ENCODE assay signal across 10 mouse cellular contexts in the genomic region with DNA sequence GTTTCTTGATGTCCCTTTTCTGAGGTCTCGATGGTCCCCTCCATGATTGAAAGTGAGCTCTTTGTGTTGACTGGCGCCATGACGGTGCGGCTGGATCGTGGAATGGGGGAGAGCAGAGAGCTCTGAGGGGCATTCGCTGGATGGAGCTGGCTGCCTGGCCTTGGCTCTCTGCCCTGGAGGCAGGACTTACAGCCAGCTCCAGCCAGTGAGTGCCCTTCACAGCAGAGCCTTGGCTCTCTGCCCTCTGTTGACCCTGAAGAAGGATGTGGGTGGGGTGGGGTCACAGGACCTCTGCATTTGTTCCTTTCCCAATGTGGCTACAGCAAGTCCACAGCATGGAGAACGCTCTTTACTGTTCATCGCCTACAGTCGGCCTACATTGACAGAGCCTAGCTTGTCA. TPM values are rescaled to one million over a fixed set of nuclear protein-coding genes. Genes with fewer than 3 reads are reported as not detected.
DNase-seq lines count a peak whose midpoint lies in the region; ATAC-seq and TF ChIP-seq lines count a peak whose summit lies in the region.
"Had no signal": no experiment of that assay in that cellular context is flagged by ENCODE, and none has a peak within 500 bp of the region (broad histone marks: within the 10 kb centered on the region; RNA-seq: fewer than 3 reads in every experiment).

No protein-coding gene starts in this region.

- no peak overlapping the region for H3K4me2 ChIP-seq in kidney, embryonic 15.5 days
- H3K4me2 ChIP-seq in liver, embryonic 16.5 days (ENCODE audit: low read depth, low read length): no peak overlapping the region
- no peak overlapping the region for H3K4me2 ChIP-seq in forebrain, embryonic 16.5 days (ENCODE audit: low read length)
- H3K4me2 ChIP-seq in midbrain, embryonic 16.5 days (ENCODE audit: low read length): no peak overlapping the region
- H3K4me2 ChIP-seq: embryonic facial prominence, embryonic 15.5 days had no signal

- ATAC-seq in kidney, embryonic 15.5 days (replicated peaks; ENCODE audit: low FRiP score): no peak
- peak; percentile 39 for ATAC-seq in liver, embryonic 16.5 days (ENCODE audit: low read depth)
- ATAC-seq in forebrain, embryonic 16.5 days: no peak
- no peak for ATAC-seq in midbrain, embryonic 16.5 days

- WGBS in kidney, embryonic 15.5 days: 88% methylated on average over 9 of the region's 9 CpGs
- WGBS in liver, embryonic 16.5 days (ENCODE audit: insufficient replicate concordance): 73% methylated on average over 9 of the region's 9 CpGs
- 79% methylated on average over 9 of the region's 9 CpGs for WGBS in forebrain, embryonic 16.5 days
- WGBS in midbrain, embryonic 16.5 days: 89% methylated on average over 9 of the region's 9 CpGs

- TF ChIP-seq CTCF in brain, embryonic 14.5 days (IDR thresholded peaks at IDR 0.05; ENCODE audit: borderline replicate concordance, extremely low read depth, insufficient read depth, insufficient read length): no peak
- no peak for TF ChIP-seq CTCF in testis, adult 2 months (IDR thresholded peaks at IDR 0.05; ENCODE audit: control insufficient read depth, insufficient read depth, insufficient replicate concordance, low read depth, low read length)

- no peak overlapping the region for H3K9ac ChIP-seq in kidney, embryonic 15.5 days
- no peak overlapping the region for H3K9ac ChIP-seq in liver, embryonic 16.5 days (ENCODE audit: low read depth, low read length)
- no peak overlapping the region for H3K9ac ChIP-seq in forebrain, embryonic 16.5 days (replicated peaks; ENCODE audit: low read depth, low read length)
- no peak overlapping the region for H3K9ac ChIP-seq in midbrain, embryonic 16.5 days (ENCODE audit: low read depth, low read length)
- H3K9ac ChIP-seq: embryonic facial prominence, embryonic 15.5 days had no signal

- TF ChIP-seq POLR2A in brain, embryonic 14.5 days (IDR thresholded peaks at IDR 0.05; ENCODE audit: borderline replicate concordance, extremely low read depth, insufficient read depth, insufficient read length, poor library complexity, severe bottlenecking): no peak
- no peak for TF ChIP-seq POLR2A in testis, adult 2 months (IDR thresholded peaks at IDR 0.05; ENCODE audit: control insufficient read depth, low read depth, low read length)

- no peak overlapping the region for H3K27ac ChIP-seq in kidney, embryonic 15.5 days
- H3K27ac ChIP-seq in liver, embryonic 16.5 days (ENCODE audit: low read length): no peak overlapping the region
- peak overlapping the region; percentile 83 for H3K27ac ChIP-seq in testis, adult 2 months (ENCODE audit: control insufficient read depth, insufficient read depth, low read depth, low read length)
- H3K27ac ChIP-seq in forebrain, embryonic 16.5 days (ENCODE audit: low read length): no peak overlapping the region
- H3K27ac ChIP-seq in midbrain, embryonic 16.5 days (ENCODE audit: low read length): no peak overlapping the region
- H3K27ac ChIP-seq: embryonic facial prominence, embryonic 15.5 days; macrophage had no signal

- no peak overlapping the region for H3K4me3 ChIP-seq in kidney, embryonic 15.5 days (replicated peaks)
- H3K4me3 ChIP-seq in liver, embryonic 16.5 days (ENCODE audit: low read depth, low read length): no peak overlapping the region
- H3K4me3 ChIP-seq in testis, adult 2 months (ENCODE audit: control insufficient read depth, low read depth, low read length): no peak overlapping the region
- no peak overlapping the region for H3K4me3 ChIP-seq in forebrain, embryonic 16.5 days (replicated peaks; ENCODE audit: low read length)
- H3K4me3 ChIP-seq in midbrain, embryonic 16.5 days (ENCODE audit: low read depth, low read length): no peak overlapping the region
- H3K4me3 ChIP-seq: embryonic facial prominence, embryonic 15.5 days had no signal

- peaks cover 81% of the 10 kb centered on the region for H3K36me3 ChIP-seq in kidney, embryonic 15.5 days
- no peaks in the 10 kb centered on the region; the same call in 1 of the 2 replicates for H3K36me3 ChIP-seq in liver, embryonic 16.5 days (ENCODE audit: control insufficient read depth, insufficient read depth)
- no peaks in the 10 kb centered on the region for H3K36me3 ChIP-seq in testis, adult 2 months (ENCODE audit: control insufficient read depth, insufficient read depth, low read length)
- peaks cover 7% of the 10 kb centered on the region for H3K36me3 ChIP-seq in forebrain, embryonic 16.5 days (ENCODE audit: control insufficient read depth, insufficient read depth)
- H3K36me3 ChIP-seq in midbrain, embryonic 16.5 days (ENCODE audit: control insufficient read depth, insufficient read depth, low read length): peaks cover 15% of the 10 kb centered on the region

- H3K9me3 ChIP-seq in kidney, embryonic 15.5 days (replicated peaks): no peaks in the 10 kb centered on the region
- no peaks in the 10 kb centered on the region for H3K9me3 ChIP-seq in liver, embryonic 16.5 days (replicated peaks; ENCODE audit: control insufficient read depth, low read length)
- 0 out of 2 replicates have a peak, but pooled peaks cover 2% of the 10 kb centered on the region for H3K9me3 ChIP-seq in forebrain, embryonic 16.5 days (ENCODE audit: control insufficient read depth, low read length)
- no peaks in the 10 kb centered on the region for H3K9me3 ChIP-seq in midbrain, embryonic 16.5 days (replicated peaks; ENCODE audit: control insufficient read depth, low read length, poor library complexity, severe bottlenecking)
- H3K9me3 ChIP-seq: embryonic facial prominence, embryonic 15.5 days had no signal

- no peaks in the 10 kb centered on the region for H3K4me1 ChIP-seq in kidney, embryonic 15.5 days
- no peaks in the 10 kb centered on the region for H3K4me1 ChIP-seq in liver, embryonic 16.5 days (ENCODE audit: control insufficient read depth, low read depth, low read length)
- no peaks in the 10 kb centered on the region; the same call in 1 of the 2 replicates for H3K4me1 ChIP-seq in testis, adult 2 months (ENCODE audit: control insufficient read depth, insufficient read depth, low read length)
- H3K4me1 ChIP-seq in forebrain, embryonic 16.5 days (replicated peaks; ENCODE audit: control insufficient read depth, insufficient read depth, low read length): peaks cover 5% of the 10 kb centered on the region
- no peaks in the 10 kb centered on the region for H3K4me1 ChIP-seq in midbrain, embryonic 16.5 days (ENCODE audit: control insufficient read depth, insufficient read depth, low read length)

- peak; percentile 38 for DNase-seq in kidney, adult 18-20 months
- DNase-seq in brain, embryonic 14.5 days (ENCODE audit: low read depth): peak; percentile 34
- DNase-seq in kidney, adult 8-10 months: peak; percentile 38 to 57

- H3K27me3 ChIP-seq in kidney, embryonic 15.5 days: no peaks in the 10 kb centered on the region
- H3K27me3 ChIP-seq in liver, embryonic 16.5 days (ENCODE audit: control insufficient read depth, insufficient read depth, low read depth, low read length): no peaks in the 10 kb centered on the region
- H3K27me3 ChIP-seq in testis, adult 2 months (ENCODE audit: control insufficient read depth, insufficient read depth, low read length): no peaks in the 10 kb centered on the region
- H3K27me3 ChIP-seq in forebrain, embryonic 16.5 days (replicated peaks; ENCODE audit: control insufficient read depth, insufficient read depth, low read length): no peaks in the 10 kb centered on the region
- H3K27me3 ChIP-seq in midbrain, embryonic 16.5 days (ENCODE audit: control insufficient read depth, insufficient read depth, low read depth, low read length): no peaks in the 10 kb centered on the region
- H3K27me3 ChIP-seq: embryonic facial prominence, embryonic 15.5 days had no signal

RNA-seq across cellular contexts. Expression of a gene that starts 16.5 kb away (rescaled TPM):
- 6.9 and 8.3 TPM in 2 replicates for polyA plus RNA-seq in kidney, embryonic 15.5 days (2015; fragmentation: Nextera tagmentation; extraction: Ambion mirVana)
- 3.4 and 4.5 TPM in 2 replicates for polyA plus RNA-seq in brain, embryonic 14.5 days (2012; rRNA removed)
- 1.3 and 1.5 TPM in 2 replicates for polyA plus RNA-seq in liver, embryonic 16.5 days (2015; fragmentation: Nextera tagmentation; extraction: Ambion mirVana)
- 1.4 and 1.6 TPM in 2 replicates for polyA plus RNA-seq in testis, adult 2 months (2012; rRNA removed)
- 5.2 and 7.8 TPM in 2 replicates for polyA plus RNA-seq in forebrain, embryonic 16.5 days (2015; fragmentation: Nextera tagmentation; extraction: Ambion mirVana)
- polyA plus RNA-seq in midbrain, embryonic 16.5 days (2015; fragmentation: Nextera tagmentation; extraction: Ambion mirVana): 5.1 and 7.1 TPM in 2 replicates

RNA-seq across cellular contexts. Expression of a gene that starts 34.7 kb away (rescaled TPM):
- 43.1 and 43.2 TPM in 2 replicates for polyA plus RNA-seq in kidney, embryonic 15.5 days (2015; fragmentation: Nextera tagmentation; extraction: Ambion mirVana)
- polyA plus RNA-seq in brain, embryonic 14.5 days (2012; rRNA removed): 9.3 and 12.9 TPM in 2 replicates
- 15.1 and 16.6 TPM in 2 replicates for polyA plus RNA-seq in liver, embryonic 16.5 days (2015; fragmentation: Nextera tagmentation; extraction: Ambion mirVana)
- polyA plus RNA-seq in testis, adult 2 months (2012; rRNA removed): 2.0 and 2.5 TPM in 2 replicates
- 27.7 and 28.7 TPM in 2 replicates for polyA plus RNA-seq in forebrain, embryonic 16.5 days (2015; fragmentation: Nextera tagmentation; extraction: Ambion mirVana)
- 22.6 and 28.3 TPM in 2 replicates for polyA plus RNA-seq in midbrain, embryonic 16.5 days (2015; fragmentation: Nextera tagmentation; extraction: Ambion mirVana)

RNA-seq across cellular contexts. Expression of a gene that starts 35.0 kb away (rescaled TPM):
- polyA plus RNA-seq in kidney, embryonic 15.5 days (2015; fragmentation: Nextera tagmentation; extraction: Ambion mirVana): 94.4 and 97.5 TPM in 2 replicates
- 23.7 and 27.5 TPM in 2 replicates for polyA plus RNA-seq in brain, embryonic 14.5 days (2012; rRNA removed)
- 51.3 and 56.6 TPM in 2 replicates for polyA plus RNA-seq in liver, embryonic 16.5 days (2015; fragmentation: Nextera tagmentation; extraction: Ambion mirVana)
- 4.9 and 5.9 TPM in 2 replicates for polyA plus RNA-seq in testis, adult 2 months (2012; rRNA removed)
- polyA plus RNA-seq in forebrain, embryonic 16.5 days (2015; fragmentation: Nextera tagmentation; extraction: Ambion mirVana): 30.5 and 31.6 TPM in 2 replicates
- polyA plus RNA-seq in midbrain, embryonic 16.5 days (2015; fragmentation: Nextera tagmentation; extraction: Ambion mirVana): 36.7 and 43.8 TPM in 2 replicates
